Mouse (Mus musculus) cerebellum, adult 2 months (tissue): Measurements from ENCODE around the gene Rtel1. TPM values are rescaled to one million over a fixed set of nuclear protein-coding genes. Genes with fewer than 3 reads are reported as not detected.

ENCODE experiments used
- DNase-seq, 2 experiments: peaks; one replicate each; pipeline ENCODE4 v3.0.0; 2021
- H3K27ac ChIP-seq: fragments of 200-500 bp; 2 replicates; pipeline ENCODE4 v1.5.1; 2012; ENCODE audit warnings: low read length, control low read depth, inconsistent platforms; ENCODE audit not compliant: insufficient read depth
- H3K27me3 ChIP-seq: fragments of 200-500 bp; 2 replicates; pipeline ENCODE4 v1.6.1; 2012; ENCODE audit warnings: inconsistent platforms, mild to moderate bottlenecking, low read length, moderate library complexity; ENCODE audit not compliant: control insufficient read depth, insufficient read depth
- H3K4me1 ChIP-seq: fragments of 200-500 bp; 2 replicates; pipeline ENCODE4 v1.6.1; 2011; ENCODE audit warnings: low read length; ENCODE audit not compliant: control insufficient read depth, insufficient read depth
- H3K4me3 ChIP-seq: fragments of 200-500 bp; replicated peaks from 2 replicates; pipeline ENCODE3; 2011; ENCODE audit warnings: mild to moderate bottlenecking, low read depth, low read length, control low read depth; ENCODE audit not compliant: insufficient read depth
- CTCF ChIP-seq: fragments of 200-500 bp; IDR thresholded peaks from 2 replicates; pipeline ENCODE4 v1.5.1; 2011; ENCODE audit warnings: low read depth, mild to moderate bottlenecking, control low read depth, low read length, moderate library complexity, borderline replicate concordance; ENCODE audit not compliant: insufficient read depth
- POLR2A ChIP-seq: fragments of 200-500 bp; IDR thresholded peaks from 2 replicates; pipeline ENCODE4 v1.6.1; 2011; ENCODE audit warnings: low read length, control low read depth, borderline replicate concordance; ENCODE audit not compliant: insufficient read depth
- WGBS: fragments of 180-500 bp; shearing (Covaris S2); methylation state at CpG from one replicate; pipeline ENCODE4 v1.1.7; 2018; 5-methylcytosine and 5-hydroxymethylcytosine counted together
- polyA plus RNA-seq: library from polyadenylated mRNA; depleted of rRNA; stranded (reverse); fragments of >200 nt; gene quantifications from 2 replicates; pipeline ENCODE4 v1.2.3, GENCODE M21; 2012

Rtel1 gene
- polyA plus RNA-seq, 1 experiment, result 88.5 TPM

- WGBS, result 10% methylated on average over 3 of the region's 3 CpGs
Observed at GRCm38 (mm10) chr2:181312435-181312834, 7.1 kb upstream of the Rtel1 start.

DNA sequence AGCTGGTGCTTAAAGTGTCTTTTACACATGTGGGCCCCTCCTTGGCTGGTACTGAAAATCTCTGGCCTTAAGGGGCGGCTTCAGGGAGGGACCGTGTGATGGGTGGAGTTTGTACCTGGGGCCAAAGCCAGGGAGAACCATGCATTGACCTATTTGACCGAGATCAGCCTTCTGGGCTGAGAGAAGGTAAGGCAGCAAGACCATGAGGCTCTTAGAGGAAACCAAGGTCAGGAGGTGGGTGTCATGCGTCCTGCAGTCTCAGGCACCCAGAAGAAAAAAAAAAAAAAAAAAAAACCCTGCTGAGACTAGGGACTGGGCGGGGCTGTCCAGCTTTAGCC lies 6.6 kb upstream of the Rtel1 start:
- Histone ChIP-seq H3K27ac (peak overlapping the region; percentile 98), H3K27me3 (no peaks in the 10 kb centered on the region), H3K4me3 (peak overlapping the region; percentile 99), H3K4me1 (peaks cover 3% of the 10 kb centered on the region; the same call in 1 of the 2 replicates)
- TF ChIP-seq CTCF (no peak), POLR2A (no peak; the same call in 1 of the 2 replicates)
- WGBS, result 2% methylated on average over 5 of the region's 5 CpGs
- DNase-seq, result peak; percentile 37 to 44

More at GRCm38 (mm10) chr2:181312435-181312834, 7.1 kb upstream of the Rtel1 start:
- Histone ChIP-seq H3K27ac (peak overlapping the region; percentile 98), H3K4me1 (peaks cover 6% of the 10 kb centered on the region), H3K4me3 (peak overlapping the region; percentile 99), H3K27me3 (no peaks in the 10 kb centered on the region)
- peak in 1 of 2 experiments; percentile 51 for DNase-seq
- TF ChIP-seq POLR2A (no peak), CTCF (no peak)

GRCm38 (mm10) chr2:181313344-181314079 lies 6.0 kb upstream of the Rtel1 start:
- DNase-seq, result peak; percentile 57 to 72
- Histone ChIP-seq H3K27ac (peak overlapping the region; percentile 98), H3K27me3 (no peaks in the 10 kb centered on the region), H3K4me3 (peak overlapping the region; percentile 99), H3K4me1 (peaks cover 3% of the 10 kb centered on the region; the same call in 1 of the 2 replicates)
- 1% methylated on average over 35 of the region's 35 CpGs for WGBS
- no peak for TF ChIP-seq CTCF
- no peak for TF ChIP-seq POLR2A

DNA sequence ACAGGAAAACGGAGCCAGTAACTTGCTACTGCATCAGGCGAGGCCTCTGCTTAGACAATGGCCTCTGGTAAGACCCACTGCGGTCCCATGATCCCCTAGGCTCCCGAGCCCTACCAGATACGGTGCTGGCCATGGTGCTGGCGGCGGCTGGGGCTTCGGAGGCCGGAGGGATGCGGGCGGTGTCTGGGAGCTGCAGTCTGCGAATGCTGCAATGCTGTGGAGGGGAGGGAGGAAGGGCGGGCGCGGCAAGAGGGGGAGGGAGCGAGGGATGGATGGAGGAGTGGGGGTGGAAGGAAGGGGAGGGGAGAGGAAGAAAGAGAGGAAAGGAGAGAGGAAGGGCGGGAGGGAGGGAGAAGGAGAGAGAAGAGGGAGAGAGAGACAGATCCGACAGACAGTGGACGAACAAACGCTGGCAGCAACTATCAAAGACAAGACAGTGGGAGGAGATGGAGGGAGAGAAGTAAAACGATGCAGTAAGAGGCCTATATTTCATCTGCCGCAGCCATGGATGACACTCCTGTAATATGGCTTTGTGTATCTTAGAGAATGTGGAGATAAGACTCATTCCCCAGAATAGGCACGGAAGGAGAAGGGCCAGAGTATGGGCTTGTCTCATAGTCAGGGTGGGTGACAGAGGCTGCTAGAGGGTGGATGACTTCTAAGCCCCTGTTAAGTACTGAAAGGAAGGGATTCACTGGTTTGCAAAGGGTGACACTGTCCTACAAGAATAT lies 5.3 kb upstream of the Rtel1 start, which contains the start of gene Stmn3:
TSS of gene Stmn3 (minus strand) at position 421 of the 731 bp plus-strand sequence.
- Histone ChIP-seq H3K4me1 (peaks cover 3% of the 10 kb centered on the region; the same call in 1 of the 2 replicates), H3K27me3 (no peaks in the 10 kb centered on the region), H3K27ac (peak within 1 kb of the TSS; percentile 98), H3K4me3 (peak within 1 kb of the TSS; percentile 99)
- peak; percentile 88 to 90 for DNase-seq
- 1% methylated on average over 23 of the region's 23 CpGs for WGBS
- TF ChIP-seq CTCF (no peak), POLR2A (peak; percentile 95)

GRCm38 (mm10) chr2:181320103-181320499 lies 562 bp downstream of the Rtel1 start:
- no peak for DNase-seq
- 11% methylated on average over 7 of the region's 7 CpGs for WGBS
- Histone ChIP-seq H3K27me3 (no peaks in the 10 kb centered on the region), H3K4me3 (peak overlapping the region; percentile 83), H3K27ac (no peak overlapping the region), H3K4me1 (no peaks in the 10 kb centered on the region)
- TF ChIP-seq CTCF (no peak), POLR2A (no peak)

DNA sequence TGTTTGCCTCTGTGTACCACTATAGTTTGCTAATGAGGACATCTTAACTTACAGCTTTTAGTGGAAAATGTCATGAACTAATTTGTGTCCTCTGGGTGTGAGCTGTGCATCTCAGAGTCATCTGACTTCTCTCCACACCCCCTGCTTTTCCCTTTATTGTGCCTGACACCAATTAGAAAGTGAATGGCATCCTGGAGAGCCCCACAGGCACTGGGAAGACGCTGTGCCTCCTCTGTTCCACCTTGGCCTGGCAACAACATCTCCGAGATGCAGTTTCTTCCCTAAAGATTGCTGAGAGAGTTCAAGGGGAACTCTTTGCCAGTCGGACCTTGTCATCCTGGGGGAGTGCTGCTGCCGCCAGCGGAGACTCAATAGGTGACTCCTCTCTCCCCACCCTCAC lies 2.6 kb downstream of the Rtel1 start:
- Histone ChIP-seq H3K4me3 (no peak overlapping the region), H3K4me1 (no peaks in the 10 kb centered on the region), H3K27me3 (no peaks in the 10 kb centered on the region), H3K27ac (no peak overlapping the region)
- 69% methylated on average over 5 of the region's 5 CpGs for WGBS
- DNase-seq, result no peak
- TF ChIP-seq CTCF, result no peak
- no peak for TF ChIP-seq POLR2A

GRCm38 (mm10) chr2:181326098-181326497 lies 6.6 kb downstream of the Rtel1 start:
- WGBS, result 96% methylated on average over 2 of the region's 2 CpGs
- TF ChIP-seq POLR2A, result no peak
- TF ChIP-seq CTCF, result no peak

More at GRCm38 (mm10) chr2:181326098-181326497, 6.6 kb downstream of the Rtel1 start:
- no peak overlapping the region for H3K27ac ChIP-seq
- no peaks in the 10 kb centered on the region for H3K4me1 ChIP-seq
- no peak overlapping the region for H3K4me3 ChIP-seq
- DNase-seq, result no peak
- H3K27me3 ChIP-seq, result no peaks in the 10 kb centered on the region
